Mouse (Mus musculus): ENCODE results near the gene Meltf. TPM values are rescaled to one million over a fixed set of nuclear protein-coding genes. Genes with fewer than 3 reads are reported as not detected.

Meltf gene
- 568 and 663 TPM in 2 replicates for polyA plus RNA-seq (2015; fragmentation: Nextera tagmentation; extraction: Ambion mirVana)

DNA sequence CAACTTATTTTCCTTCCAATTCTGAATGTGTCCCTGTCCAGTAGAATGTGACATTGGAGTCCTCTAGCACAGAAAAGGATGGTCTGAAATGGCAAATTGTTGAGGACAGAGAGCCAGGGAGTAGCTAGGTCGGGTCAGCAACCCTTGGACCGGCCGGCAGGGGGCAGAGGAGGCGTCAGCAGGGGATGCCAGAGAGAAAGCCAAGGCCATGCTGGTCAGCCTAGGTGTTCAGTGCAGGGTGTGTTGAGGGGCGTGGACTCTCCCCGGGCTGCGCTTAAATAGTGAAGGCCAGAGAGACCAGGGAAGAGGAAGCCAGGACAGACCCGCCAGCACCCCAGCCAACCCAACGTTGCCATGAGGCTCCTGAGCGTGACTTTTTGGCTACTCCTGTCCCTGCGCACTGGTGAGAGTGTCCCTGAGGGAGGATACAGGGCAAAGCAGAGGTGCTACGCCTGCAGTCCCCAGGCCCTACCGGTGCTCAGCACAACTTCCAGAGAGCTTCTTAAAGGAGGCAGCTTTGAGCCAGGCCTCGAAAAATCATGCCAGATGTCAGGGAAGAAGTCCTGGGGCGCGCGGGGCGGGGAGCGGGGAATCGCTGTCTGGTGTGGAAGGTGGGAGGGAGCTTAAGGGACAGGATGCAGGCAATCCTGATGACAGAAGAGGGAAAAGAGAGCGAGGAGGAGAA, at the start of gene Meltf:
Meltf (plus strand) TSS at position 238 of the 685 bp plus-strand sequence.
- WGBS, result 30% methylated on average over 21 of the region's 21 CpGs
- peak; percentile 95 for TF ChIP-seq CTCF (IDR thresholded peaks at IDR 0.05; ENCODE audit: low read depth)
- H3K9me3 ChIP-seq (ENCODE audit: control insufficient read depth), result no peaks in the 10 kb centered on the region
- peak within 1 kb of the TSS; percentile 37 for H3K9ac ChIP-seq (ENCODE audit: low read depth, low read length)
- H3K4me1 ChIP-seq (replicated peaks; ENCODE audit: control insufficient read depth, insufficient read depth, low read length), result no peaks in the 10 kb centered on the region; the same call in 1 of the 2 replicates
- H3K27me3 ChIP-seq (replicated peaks; ENCODE audit: control insufficient read depth, insufficient read depth, low read length), result no peaks in the 10 kb centered on the region
- H3K27ac ChIP-seq (ENCODE audit: low read depth, low read length), result peak within 1 kb of the TSS; percentile 64; the same call in 1 of the 2 replicates
- H3K4me2 ChIP-seq (replicated peaks; ENCODE audit: low read depth), result peak within 1 kb of the TSS; percentile 60
- ATAC-seq, result peak; percentile 70
- H3K4me3 ChIP-seq (ENCODE audit: low read depth, low read length), result peak within 1 kb of the TSS; percentile 36
- peaks cover 12% of the 10 kb centered on the region for H3K36me3 ChIP-seq (ENCODE audit: control insufficient read depth, insufficient read depth)

DNA sequence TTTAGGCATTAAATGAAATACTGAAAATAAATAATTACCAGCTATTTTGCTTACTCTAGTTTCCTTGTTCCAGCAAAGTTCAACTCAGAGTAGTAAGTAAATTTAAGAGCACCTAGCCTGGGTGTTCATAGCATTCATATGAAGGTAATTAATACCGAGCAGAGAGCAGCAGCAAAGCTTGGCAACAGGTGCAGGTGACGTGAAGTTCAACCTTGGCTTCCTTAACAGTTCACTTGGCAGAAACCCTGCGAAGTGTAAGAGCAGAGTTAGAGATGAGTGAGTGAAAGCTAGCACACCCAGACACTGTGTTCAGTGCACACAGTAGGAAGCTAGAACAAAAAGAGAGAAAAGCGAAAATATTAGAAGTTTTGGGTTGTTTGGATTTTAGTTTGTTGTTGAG, 47.9 kb upstream of the Meltf start:
- Histone ChIP-seq H3K4me2 (replicated peaks; ENCODE audit: low read depth) (no peak overlapping the region), H3K9me3 (ENCODE audit: control insufficient read depth) (no peaks in the 10 kb centered on the region), H3K4me3 (ENCODE audit: low read depth, low read length) (no peak overlapping the region), H3K36me3 (ENCODE audit: control insufficient read depth, insufficient read depth) (0 out of 2 replicates have a peak, but pooled peaks cover 8% of the 10 kb centered on the region), H3K27ac (ENCODE audit: low read depth, low read length) (no peak overlapping the region), H3K27me3 (replicated peaks; ENCODE audit: control insufficient read depth, insufficient read depth, low read length) (no peaks in the 10 kb centered on the region), H3K4me1 (replicated peaks; ENCODE audit: control insufficient read depth, insufficient read depth, low read length) (no peaks in the 10 kb centered on the region), H3K9ac (ENCODE audit: low read depth, low read length) (no peak overlapping the region)
- no peak for ATAC-seq
- TF ChIP-seq CTCF (IDR thresholded peaks at IDR 0.05; ENCODE audit: low read depth), result no peak
- 90% methylated on average over 4 of the region's 4 CpGs for WGBS

DNA sequence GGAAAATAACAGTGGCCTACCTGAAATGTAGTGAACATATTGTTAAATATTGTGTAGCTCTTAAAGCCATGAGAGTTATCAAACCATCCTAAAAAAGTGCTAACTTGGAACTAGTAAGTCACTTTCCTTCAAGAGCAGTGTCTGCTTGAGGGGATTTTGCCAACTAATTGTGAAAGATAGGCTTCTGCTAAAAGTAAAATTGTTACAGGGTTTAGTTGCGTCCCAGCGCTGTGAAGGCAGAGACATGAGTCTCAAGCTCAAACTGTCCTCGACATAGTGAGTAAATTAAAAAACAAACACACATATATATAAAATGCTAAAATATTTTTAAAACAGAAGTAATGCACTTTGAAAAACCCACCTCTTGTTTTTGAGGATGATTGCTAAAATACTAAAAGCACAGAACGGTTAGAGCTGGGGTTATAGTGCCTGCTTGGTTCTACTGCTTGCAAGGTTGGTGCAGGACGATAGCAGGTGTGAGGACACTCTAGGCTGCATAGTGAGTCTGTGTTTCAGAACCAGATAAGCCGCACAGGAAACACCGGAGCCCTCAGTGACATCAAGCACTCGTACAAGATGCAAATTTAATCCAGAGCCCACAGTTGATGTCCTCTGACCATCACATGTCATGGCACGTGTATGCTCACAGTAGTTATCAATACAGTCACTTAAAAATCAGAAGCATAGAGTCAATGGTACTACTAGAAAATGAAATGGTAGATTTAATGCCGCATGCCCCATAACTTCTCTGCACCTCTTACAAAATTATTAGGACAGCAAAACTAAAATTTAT, 45.8 kb upstream of the Meltf start:
- 94% methylated on average over 10 of the region's 10 CpGs for WGBS
- TF ChIP-seq CTCF (IDR thresholded peaks at IDR 0.05; ENCODE audit: low read depth), result no peak
- H3K4me3 ChIP-seq (ENCODE audit: low read depth, low read length), result no peak overlapping the region
- H3K4me1 ChIP-seq (replicated peaks; ENCODE audit: control insufficient read depth, insufficient read depth, low read length), result no peaks in the 10 kb centered on the region
- no peak for ATAC-seq
- no peak overlapping the region for H3K27ac ChIP-seq (ENCODE audit: low read depth, low read length)
- no peak overlapping the region for H3K9ac ChIP-seq (ENCODE audit: low read depth, low read length)
- peaks cover 14% of the 10 kb centered on the region; the same call in 1 of the 2 replicates for H3K36me3 ChIP-seq (ENCODE audit: control insufficient read depth, insufficient read depth)
- no peak overlapping the region for H3K4me2 ChIP-seq (replicated peaks; ENCODE audit: low read depth)
- no peaks in the 10 kb centered on the region for H3K27me3 ChIP-seq (replicated peaks; ENCODE audit: control insufficient read depth, insufficient read depth, low read length)
- no peaks in the 10 kb centered on the region for H3K9me3 ChIP-seq (ENCODE audit: control insufficient read depth)

DNA sequence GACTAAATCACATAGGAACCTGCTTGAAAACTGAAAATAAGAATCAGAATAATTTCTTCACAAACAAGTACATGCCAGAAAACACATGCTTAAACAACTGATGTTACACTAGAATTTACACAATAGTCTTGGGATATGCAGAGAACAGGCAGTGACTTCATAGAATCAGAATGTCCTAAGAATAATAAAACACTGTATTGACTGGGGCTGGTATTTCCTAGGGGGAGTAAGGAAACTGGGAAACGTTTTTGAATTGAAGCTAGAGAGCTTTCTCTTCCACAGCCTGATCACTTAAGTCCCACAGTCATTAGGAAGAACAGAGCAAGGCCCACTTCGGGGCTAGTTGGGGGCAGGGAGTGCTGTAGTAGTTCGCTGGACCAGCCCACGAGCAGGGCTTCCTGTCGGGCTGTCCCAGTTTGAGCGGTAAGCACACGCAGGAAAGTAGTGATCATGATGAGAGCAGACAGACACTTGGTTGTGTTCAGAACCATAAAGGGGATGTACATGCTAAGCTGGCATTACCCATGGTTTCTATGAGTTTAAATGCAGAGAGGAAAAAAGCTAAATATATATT, 44.5 kb upstream of the Meltf start:
- 59% methylated on average over 7 of the region's 7 CpGs for WGBS
- TF ChIP-seq CTCF (IDR thresholded peaks at IDR 0.05; ENCODE audit: low read depth), result no peak
- no peak overlapping the region for H3K9ac ChIP-seq (ENCODE audit: low read depth, low read length)
- no peak overlapping the region for H3K27ac ChIP-seq (ENCODE audit: low read depth, low read length)
- no peaks in the 10 kb centered on the region for H3K4me1 ChIP-seq (replicated peaks; ENCODE audit: control insufficient read depth, insufficient read depth, low read length)
- no peaks in the 10 kb centered on the region for H3K27me3 ChIP-seq (replicated peaks; ENCODE audit: control insufficient read depth, insufficient read depth, low read length)
- no peaks in the 10 kb centered on the region for H3K9me3 ChIP-seq (ENCODE audit: control insufficient read depth)
- no peak overlapping the region for H3K4me2 ChIP-seq (replicated peaks; ENCODE audit: low read depth)
- H3K36me3 ChIP-seq (ENCODE audit: control insufficient read depth, insufficient read depth), result peaks cover 24% of the 10 kb centered on the region; the same call in 1 of the 2 replicates
- no peak overlapping the region for H3K4me3 ChIP-seq (ENCODE audit: low read depth, low read length)
- no peak for ATAC-seq

DNA sequence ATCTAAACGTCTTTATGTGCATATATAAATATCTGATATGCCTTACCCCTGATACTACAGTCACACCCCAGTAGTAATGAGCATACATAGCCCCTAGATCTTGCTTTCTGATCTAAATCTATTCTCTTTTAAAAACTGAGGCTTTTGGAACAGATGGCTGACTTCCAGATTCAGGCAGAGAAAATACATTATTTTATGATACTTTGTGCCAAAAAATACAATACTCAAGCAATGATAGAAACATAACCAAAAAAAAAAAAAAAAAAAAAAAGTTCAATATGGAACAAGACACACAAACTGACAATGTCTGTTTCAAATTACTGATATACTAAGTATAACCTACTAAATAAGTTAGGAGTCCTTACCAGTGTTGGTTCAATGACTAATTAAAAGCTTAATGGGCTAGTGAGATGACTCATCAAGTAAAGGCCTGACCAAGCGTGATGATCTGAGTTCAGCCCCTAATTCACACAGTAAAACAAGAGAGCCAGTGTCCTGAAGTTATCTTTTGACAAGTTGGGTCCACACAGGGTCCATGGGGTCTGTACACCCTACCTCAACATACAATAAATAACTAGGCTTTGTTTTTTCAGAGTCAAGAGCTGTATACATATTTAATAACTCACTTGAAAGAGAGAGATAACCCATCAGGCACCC, 43.8 kb upstream of the Meltf start:
- WGBS, result 80% methylated on average over 2 of the region's 2 CpGs

More for the DNA sequence above, 43.8 kb upstream of the Meltf start:
- peaks cover 17% of the 10 kb centered on the region; the same call in 1 of the 2 replicates for H3K36me3 ChIP-seq (ENCODE audit: control insufficient read depth, insufficient read depth)
- H3K9ac ChIP-seq (ENCODE audit: low read depth, low read length), result no peak overlapping the region
- H3K27ac ChIP-seq (ENCODE audit: low read depth, low read length), result no peak overlapping the region
- H3K4me2 ChIP-seq (replicated peaks; ENCODE audit: low read depth), result no peak overlapping the region
- no peaks in the 10 kb centered on the region for H3K4me1 ChIP-seq (replicated peaks; ENCODE audit: control insufficient read depth, insufficient read depth, low read length)
- H3K9me3 ChIP-seq (ENCODE audit: control insufficient read depth), result no peaks in the 10 kb centered on the region
- TF ChIP-seq CTCF (IDR thresholded peaks at IDR 0.05; ENCODE audit: low read depth), result no peak
- H3K4me3 ChIP-seq (ENCODE audit: low read depth, low read length), result no peak overlapping the region
- no peaks in the 10 kb centered on the region for H3K27me3 ChIP-seq (replicated peaks; ENCODE audit: control insufficient read depth, insufficient read depth, low read length)
- ATAC-seq, result no peak

Data from intestine, postnatal 0 days (tissue).